Mouse (Mus musculus): ENCODE measurements at regions not wholly inside any gene's neighbourhood (a gene's known extent, or its start where the extent isn't known, plus 50 kb on each side); places are given as distances from the start of the nearest gene placed in this dataset.

DNA sequence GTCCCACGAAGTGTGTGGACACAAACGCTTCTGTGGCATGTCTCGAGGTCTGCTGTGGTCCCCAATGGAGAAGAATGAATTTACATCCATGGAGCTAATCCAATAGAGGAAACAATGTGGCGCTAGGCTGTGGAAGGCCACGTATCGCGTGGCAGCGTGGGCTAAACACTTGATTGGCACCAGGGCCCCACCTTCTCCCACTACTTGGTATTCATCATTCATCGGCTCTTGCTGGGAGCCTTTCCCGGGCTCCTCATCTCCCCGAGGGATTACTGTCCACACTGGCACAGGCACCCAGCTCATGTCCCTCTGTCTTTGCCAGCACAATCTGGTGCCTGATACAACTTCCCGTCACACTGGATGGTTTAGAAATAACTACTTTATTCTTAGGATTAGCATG, 159.6 kb downstream of the Bcl2l11 start:
- TF ChIP-seq CTCF (IDR thresholded peaks at IDR 0.05; ENCODE audit: control insufficient read depth, insufficient read depth, insufficient read length): no peak
- no peak for TF ChIP-seq USF1 (IDR thresholded peaks at IDR 0.05; ENCODE audit: low read depth)
- TF ChIP-seq CEBPB (IDR thresholded peaks at IDR 0.05; ENCODE audit: low read depth): no peak
- no peak for TF ChIP-seq MAX (IDR thresholded peaks at IDR 0.05)

All from C2C12 (cell line).